Mouse (Mus musculus) left cerebral cortex, postnatal 10 days (tissue): ENCODE data around the gene Myh2. TPM values are rescaled to one million over a fixed set of nuclear protein-coding genes. Genes with fewer than 3 reads are reported as not detected.

ENCODE experiments used
- DNase-seq, 2 experiments: peaks; one replicate each; pipeline ENCODE4 v3.0.0; 2021 to 2022; ENCODE audit warnings: low spot score in 2 of 2, mixed read lengths in 1 of 2; ENCODE audit errors: extremely low spot score in 1 of 2
- intact Hi-C: fragments of 180-260 bp; cut with DNase I; formaldehyde crosslinking; loops from one replicate; pipeline ENCODE4 v1.15.1; 2025
- total RNA-seq, 2 experiments: library from RNA; stranded (reverse); gene quantifications; 2 replicates each; pipeline ENCODE4 v1.2.3; 2021

The Myh2 gene
- total RNA-seq, 2 experiments from 2014 or later = 0.58 to 0.59 TPM

DNA sequence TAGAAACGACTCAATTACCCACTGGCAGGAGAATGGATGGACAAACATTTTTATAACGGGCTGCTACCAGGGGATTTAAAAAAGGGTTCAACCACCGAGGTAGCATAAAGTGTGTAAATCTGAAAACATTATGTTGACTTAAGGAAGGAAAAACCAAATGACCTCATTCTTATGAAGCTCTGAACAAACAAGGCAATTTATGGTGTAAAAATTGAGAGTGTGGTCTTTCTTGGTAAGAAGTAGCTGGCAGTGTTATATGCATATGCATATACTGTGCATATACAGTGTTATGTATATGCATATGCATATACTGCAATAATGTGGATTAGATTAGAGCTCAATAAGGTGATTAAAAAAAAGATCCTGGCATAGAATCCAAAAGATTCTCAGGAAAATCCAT, 19.7 kb upstream of the Myh2 start:
- intact Hi-C loops = no loop called here
- DNase-seq = no peak

DNA sequence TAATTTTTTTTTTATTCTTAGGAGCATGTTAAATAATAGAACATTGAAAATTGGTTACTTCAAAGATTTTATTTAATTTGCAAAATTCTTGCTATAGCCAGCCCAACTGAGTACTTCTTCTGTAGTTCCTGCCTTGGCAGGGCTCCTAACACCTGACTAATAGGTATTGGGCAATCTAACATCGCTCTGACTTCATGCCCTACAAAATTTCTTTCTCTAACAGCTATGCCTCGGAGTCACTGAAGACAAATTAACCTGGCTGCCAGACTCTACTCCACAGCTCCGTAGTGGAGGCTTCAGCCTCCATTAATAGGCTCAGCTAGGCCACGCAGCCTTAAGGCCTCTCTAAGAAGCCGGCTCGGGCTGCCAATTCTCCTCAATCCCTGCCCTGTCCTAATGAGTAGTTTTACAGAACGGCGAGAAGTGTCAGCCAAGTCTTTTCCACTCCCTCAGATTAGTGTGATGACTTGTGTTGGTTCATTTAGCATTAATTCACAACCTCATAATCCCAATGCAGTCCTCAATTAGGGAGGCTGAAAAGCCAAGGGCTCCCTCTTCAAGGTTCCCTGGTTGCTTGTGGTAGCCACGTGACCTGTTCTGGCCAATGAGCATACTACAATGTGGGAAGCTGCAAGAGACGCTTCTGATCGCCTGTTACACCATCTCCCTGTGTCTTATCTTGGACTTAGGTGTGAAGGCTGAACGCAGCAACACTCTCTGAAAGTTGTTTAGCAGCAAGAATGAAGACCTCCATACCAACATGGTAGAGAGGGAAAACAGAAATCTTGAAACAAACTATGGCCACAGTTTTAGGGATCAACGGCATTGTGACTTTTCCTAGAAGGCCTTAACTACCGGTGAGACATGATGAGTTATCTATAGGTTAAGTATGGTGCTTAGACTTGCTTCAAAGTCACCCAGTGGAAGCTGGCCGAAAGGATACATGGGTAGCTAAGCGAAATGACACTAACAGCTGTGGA, 18.9 kb upstream of the Myh2 start:
- intact Hi-C loops = no loop called here

DNA sequence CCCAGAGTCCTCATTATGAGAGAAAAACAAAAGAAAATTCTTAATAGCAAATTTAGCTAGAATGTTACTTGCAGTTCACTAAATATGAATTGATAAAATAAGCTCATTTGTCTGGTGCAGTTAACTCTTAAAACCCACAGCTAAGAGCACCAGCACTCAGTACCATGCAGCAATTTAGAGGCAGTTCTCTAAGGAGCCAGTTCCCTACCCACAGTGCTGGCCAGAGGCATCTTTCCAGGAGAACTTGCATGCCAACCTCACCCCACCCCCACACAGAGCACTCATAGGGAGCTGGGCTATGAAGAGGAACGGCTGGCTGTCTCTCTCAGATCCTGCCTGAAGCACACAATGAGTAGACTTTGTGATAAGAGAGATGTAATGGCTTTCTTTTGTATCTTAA, 17.7 kb upstream of the Myh2 start:
- intact Hi-C loops = no loop called here
- DNase-seq = peak; percentile 50 to 51

More for the DNA sequence above, 18.9 kb upstream of the Myh2 start:
- DNase-seq = no peak

DNA sequence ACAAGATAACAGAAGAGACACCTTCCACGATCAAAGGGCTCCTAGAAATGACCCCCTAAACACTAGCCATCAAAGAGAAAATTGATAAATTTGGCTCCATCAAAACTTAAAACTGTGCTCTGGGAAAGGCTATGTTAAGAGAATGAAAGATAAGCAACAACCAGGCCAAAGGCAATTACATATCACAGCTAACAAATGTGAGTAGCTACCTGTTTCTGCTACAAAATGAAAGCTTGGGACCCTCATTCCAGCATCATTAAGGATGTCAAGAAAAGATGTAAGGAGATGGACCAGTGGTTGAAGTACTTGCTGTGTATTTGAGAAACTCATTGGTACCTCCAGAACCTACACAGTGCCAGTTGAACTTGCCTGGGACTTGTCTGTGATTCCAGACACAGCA, 17.0 kb upstream of the Myh2 start:
- intact Hi-C loops = no loop called here
- no peak for DNase-seq

DNA sequence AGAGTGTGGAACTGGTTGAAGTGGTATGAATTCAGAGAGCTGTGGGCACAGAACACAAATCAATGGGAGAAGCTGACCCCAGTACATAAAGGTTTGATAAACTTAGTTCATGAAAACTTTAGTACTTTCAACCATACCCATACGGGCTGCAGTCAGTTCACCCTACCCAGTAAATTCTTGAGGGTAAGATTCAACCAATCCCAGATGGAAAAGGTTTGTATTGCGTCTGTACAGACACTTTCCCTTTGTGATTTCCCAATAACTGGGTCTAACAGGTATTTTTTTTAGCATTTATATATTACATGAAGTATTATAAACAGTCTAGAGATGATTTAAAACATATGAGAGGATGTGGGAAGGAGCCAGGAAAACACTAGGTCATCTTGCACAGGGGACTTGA, 15.2 kb upstream of the Myh2 start:
- intact Hi-C loops = no loop called here
- DNase-seq = no peak

DNA sequence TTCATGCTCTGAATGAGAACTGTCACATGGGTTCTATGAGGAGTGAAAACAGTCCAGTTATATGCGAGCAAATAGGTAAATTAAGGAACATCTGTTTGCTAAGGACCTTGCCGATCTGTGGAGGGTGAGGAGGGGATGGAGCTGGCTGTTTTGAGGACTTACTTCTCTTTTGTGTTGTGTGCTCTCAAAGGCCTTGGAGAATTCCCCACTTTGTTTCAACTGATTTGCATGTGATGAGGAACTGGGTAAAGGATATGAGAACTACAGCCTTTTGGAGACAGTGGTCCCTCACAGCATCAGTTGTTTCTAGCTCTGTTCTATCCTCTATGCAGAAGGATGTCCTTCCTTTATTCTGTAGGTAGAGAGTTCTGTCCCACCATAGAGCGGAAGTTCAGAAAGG, 10.7 kb upstream of the Myh2 start:
- no peak for DNase-seq
- intact Hi-C loops = no loop called here

DNA sequence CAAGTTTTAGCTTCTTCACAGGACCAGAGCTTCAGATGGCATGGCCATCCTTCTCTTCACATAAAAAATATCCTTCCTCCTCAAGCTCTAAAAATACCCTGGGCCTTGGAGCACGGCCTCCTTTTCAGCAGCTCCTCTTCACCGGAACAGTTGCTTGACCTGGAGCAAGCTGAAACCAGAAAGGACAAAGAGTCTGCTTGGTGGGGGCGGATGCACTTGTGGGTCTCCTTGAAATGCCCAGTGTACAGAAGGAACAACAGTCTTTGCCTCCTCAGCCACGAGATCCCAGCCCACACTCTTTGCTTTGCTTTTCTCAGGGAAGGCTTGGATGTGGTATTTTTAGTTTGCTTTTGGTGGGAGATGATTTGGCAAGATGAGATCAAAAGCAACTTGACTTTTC, 7.1 kb upstream of the Myh2 start:
- intact Hi-C loops = no loop called here
- DNase-seq = no peak

DNA sequence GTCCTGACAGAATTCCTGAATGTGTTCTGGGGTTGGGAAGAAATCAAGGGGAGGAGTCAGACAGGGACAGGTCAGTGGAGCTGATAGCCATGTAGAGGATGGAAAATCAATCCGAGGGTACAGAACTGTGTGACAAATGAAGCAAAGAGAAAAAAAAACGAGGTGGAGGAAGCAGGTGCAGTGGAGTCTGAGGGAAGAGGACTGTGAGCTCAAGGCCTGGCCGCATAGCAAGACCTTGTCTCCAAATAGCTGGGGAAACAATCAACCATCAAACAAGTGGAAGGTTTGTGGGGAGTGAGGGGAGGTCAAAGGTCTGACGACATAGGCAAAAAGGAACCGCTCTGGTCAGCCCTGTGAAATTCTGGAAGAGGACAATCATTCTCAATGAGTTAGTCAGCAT, 6.0 kb upstream of the Myh2 start:
- intact Hi-C loops = no loop called here
- DNase-seq = no peak

DNA sequence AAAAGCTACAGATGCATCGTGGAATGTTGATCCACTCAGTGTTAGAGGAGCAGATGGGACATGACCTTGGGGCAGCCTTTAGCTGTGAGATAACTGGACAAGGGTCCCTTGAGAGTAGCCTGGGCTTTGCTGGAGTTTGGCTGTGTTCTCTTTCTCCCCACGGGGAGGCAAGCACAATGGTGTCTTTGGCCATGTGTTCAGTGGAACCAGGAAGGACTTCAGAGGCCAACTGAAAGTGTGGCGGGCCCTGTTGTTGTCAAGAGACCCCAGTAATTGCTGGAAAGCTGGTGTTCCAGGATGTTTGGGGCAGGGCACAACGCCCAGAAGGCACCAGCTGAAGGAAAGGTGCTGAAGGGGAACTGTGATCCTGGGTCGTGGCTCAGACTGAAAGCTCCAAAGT, 1.5 kb upstream of the Myh2 start:
- no peak for DNase-seq
- intact Hi-C loops = no loop called here

DNA sequence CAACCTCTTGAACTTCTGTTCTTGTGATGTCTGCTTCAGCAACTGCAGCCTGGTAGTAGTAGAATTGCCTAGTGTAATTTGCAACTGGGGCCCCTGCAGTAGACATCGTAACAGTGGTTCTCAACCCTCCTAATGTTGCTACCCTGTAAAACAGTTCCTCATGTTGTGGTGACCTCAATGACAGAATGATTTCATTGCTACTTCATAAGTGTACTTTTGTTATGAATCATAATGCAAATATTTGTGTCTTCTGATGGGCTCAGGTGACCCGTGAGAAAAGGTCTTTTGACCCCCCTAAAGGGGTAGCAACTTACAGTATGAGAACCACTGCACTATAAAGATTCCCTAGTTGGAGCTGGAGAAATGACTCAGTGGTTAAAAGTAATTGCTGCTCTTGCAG, 1.6 kb downstream of the Myh2 start:
- DNase-seq = no peak
- intact Hi-C loops = no loop called here

DNA sequence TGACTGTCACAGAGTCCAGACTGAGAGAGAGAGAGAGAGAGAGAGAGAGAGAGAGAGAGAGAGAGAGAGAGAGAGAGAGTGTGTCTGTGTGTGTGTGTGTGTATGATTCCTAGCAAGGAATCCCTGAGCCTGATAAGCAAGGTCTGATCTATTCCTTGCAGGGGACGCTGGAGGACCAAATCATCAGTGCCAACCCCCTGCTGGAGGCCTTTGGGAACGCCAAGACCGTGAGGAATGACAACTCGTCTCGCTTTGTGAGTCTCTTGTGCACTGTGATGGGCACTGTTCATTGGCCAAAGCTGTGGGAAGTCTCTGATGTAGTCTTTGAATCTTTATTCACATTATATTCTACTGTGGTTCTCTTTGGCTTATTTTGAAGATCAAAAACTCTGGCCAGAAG, 5.5 kb downstream of the Myh2 start:
- intact Hi-C loops = no loop called here

DNA sequence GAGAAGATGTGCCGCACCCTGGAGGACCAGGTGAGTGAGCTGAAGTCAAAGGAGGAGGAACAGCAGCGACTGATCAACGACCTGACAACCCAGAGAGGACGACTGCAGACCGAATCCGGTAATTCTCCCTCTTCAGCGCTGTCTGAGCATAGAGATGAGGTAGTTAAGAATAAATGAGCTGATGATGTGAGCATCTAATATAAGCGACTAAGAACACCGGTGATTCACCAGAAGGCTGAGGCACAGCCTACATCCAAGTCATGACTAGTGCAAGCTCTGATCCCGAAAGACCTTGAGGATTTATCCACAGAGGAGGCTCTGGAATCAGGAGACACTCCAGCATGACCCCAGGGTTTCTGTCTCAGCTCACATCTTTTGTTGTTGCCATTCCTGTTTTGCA, 19.5 kb downstream of the Myh2 start:
- DNase-seq = no peak
- intact Hi-C loops = no loop called here

More for the DNA sequence above, 5.5 kb downstream of the Myh2 start:
- DNase-seq = no peak

DNA sequence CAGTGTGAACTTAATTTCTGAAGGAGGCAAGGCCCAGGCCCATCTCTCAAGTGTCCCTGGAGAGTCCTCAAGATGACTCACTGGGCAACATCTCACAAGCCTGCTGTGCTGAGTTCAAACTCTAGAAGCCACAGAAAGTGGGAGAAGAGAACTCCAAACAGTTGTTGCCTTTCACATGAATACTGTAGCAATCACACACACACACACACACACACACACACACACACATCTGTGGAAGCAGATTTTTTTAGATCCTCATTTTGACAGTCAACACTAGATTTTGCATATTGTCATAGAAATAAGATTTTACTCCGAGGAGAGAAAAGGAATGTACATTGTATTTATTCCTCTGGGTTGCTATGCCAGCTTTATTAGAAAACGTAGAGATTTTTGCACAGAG, 20.0 kb downstream of the Myh2 start:
- no peak for DNase-seq
- intact Hi-C loops = no loop called here

DNA sequence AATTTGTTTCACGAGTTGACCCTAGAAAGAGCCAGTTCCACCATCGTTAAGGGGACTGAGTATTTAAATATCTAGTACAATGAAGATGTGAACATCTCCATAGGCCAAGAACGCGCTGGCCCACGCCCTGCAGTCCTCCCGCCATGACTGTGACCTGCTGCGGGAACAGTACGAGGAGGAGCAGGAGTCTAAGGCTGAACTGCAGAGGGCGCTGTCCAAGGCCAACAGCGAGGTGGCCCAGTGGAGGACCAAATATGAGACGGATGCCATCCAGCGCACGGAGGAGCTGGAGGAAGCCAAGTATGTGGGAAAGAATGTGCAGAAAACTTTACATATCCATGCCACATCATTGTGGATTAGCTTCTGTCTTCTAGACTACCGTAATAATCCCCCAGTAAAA, 20.7 kb downstream of the Myh2 start:
- intact Hi-C loops = no loop called here
- DNase-seq = no peak

DNA sequence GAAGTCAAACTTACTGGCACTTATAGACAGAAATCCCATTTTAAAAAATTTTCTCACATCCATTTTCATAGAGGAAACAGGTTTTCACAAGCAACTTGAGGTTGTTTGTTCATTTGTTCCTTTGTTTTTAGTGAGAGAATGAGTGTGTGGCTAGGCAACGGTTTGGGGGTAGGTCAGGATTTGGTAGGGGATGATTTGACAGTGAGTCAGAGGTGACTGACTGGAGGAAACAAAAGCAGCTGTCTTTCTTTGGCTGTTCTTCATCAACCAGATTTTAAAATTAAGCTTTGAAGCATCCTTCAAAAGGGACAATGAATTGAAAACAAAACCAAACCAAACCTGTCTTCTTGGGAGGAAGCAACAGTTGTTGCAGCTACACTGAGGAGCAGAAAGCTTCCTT, 28.5 kb downstream of the Myh2 start:
- no peak for DNase-seq
- intact Hi-C loops = no loop called here

DNA sequence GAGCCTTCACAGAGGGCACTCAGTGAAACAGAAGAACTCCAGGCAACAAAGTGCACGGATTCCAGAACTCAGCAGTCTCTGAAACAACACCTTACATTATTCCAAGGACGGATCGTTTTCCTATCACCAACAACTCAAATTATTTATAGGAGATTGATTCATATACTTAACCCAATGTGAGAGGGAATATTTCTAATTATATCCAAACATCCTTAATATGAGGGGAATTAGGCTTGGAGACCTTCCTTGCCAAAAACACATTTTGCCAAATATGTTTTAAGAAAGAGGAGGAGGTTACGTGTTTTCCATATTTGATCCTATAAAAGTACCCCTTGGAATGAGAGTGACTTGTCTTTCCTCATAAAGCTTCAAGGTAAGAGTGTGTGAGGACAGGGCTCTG, 28.9 kb downstream of the Myh2 start, which contains the start of gene Myh1:
Gene Myh1, plus strand, starts transcription at position 301 of the 400 bp plus-strand sequence.
- intact Hi-C loops = no loop called here
- DNase-seq = no peak

DNA sequence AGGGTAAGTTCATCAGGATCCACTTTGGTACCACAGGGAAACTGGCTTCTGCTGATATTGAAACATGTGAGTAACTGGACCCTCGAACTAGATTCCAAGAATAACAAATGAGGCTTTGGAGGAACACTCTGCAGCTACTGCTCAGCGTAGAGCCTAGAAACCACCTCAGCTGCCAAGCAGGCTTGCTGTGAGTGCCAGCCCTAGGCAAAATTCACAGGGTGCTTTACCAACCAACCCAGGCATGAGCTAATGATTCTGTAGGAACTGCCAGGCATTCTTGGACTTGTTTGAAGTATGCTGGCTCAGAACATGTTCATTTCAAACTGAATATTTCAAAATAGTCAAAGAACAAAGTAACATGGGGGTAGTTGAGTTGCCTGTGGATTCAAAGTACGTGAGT, 33.9 kb downstream of the Myh2 start:
- DNase-seq = peak in 1 of 2 experiments; percentile 32
- intact Hi-C loops = no loop called here

DNA sequence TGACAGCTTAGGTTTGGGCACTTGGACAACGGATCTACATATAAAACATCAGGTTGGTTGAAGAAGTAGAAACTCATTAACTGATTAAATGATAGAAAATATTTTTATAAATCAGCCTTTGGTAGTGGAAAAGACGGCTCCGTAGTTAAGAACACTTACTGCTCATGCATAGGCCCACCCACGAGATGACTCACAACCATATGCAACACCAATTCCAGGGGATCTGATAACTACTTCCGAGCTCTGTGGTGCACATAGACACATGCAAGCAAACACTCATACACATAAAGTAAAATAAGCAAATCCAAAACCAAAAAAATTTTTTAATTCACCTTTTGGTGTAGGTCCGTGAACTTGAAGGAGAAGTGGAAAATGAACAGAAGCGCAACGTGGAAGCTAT, 51.0 kb downstream of the Myh2 start:
- intact Hi-C loops = no loop called here
- DNase-seq = no peak

DNA sequence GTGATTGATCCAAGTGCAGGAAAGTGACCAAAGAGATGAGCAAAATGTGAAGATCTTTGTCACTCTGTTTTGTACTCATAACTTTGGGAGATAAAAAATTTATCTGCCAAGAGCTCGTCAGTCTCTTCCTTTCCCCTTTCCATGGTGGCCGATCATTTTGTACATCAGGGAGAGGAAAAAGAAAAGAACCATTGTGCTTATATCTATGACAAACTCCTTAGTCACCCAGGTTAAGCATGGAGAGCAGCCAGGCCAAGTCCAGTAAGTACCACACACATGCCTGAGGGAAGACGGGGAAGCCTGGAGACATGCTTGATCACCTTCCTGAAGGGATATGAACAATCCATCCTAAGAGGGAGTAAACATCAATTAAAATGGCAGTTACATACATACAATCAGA, 53.6 kb downstream of the Myh2 start:
- no peak for DNase-seq
- intact Hi-C loops = no loop called here

DNA sequence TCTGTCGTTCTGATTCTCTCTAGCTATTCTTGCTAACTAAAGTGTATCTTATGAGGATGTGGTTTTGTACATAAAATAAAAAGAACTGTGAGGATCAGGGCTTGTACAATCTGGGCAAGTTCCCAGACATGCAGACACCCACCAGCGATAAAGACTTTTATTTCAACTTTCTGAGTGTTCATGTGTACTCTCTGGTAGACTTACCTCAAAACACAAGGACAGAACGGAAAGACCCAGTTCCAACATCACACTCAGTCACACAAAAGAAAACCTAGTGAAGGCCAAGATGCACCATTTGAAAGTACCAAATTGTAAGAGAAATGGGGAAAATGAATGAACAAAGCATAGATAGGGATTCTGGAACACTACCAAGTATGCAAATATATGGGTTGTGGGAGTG, 57.9 kb downstream of the Myh2 start:
- no peak for DNase-seq
- intact Hi-C loops = no loop called here

DNA sequence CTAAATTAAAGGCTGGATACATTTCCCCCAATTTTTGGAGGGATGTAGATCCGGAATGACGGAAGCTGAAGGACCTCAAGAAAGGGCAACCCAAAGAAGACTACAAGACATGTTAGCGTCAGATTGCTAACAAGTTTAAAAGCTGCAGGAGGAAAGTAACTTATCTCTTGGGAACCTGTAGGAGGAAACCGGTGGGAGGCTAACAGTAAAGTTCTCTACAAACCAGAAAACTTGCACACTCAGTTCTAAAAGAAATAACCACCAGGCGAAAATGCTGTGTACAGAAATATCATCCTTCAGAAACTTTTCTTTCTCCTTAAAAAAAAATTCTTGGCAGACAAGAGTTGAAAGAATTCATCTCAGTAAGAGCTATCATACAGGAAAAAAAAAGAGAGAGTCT, 58.3 kb downstream of the Myh2 start:
- no peak for DNase-seq
- intact Hi-C loops = no loop called here
